Mouse (Mus musculus): ENCODE results near the gene Cuta.
"Not testable (repeated sequence)": the region's sequence is repeated elsewhere in the genome, so short reads cannot be mapped to it uniquely, and the experiment has no call there.

The Cuta gene

DNA sequence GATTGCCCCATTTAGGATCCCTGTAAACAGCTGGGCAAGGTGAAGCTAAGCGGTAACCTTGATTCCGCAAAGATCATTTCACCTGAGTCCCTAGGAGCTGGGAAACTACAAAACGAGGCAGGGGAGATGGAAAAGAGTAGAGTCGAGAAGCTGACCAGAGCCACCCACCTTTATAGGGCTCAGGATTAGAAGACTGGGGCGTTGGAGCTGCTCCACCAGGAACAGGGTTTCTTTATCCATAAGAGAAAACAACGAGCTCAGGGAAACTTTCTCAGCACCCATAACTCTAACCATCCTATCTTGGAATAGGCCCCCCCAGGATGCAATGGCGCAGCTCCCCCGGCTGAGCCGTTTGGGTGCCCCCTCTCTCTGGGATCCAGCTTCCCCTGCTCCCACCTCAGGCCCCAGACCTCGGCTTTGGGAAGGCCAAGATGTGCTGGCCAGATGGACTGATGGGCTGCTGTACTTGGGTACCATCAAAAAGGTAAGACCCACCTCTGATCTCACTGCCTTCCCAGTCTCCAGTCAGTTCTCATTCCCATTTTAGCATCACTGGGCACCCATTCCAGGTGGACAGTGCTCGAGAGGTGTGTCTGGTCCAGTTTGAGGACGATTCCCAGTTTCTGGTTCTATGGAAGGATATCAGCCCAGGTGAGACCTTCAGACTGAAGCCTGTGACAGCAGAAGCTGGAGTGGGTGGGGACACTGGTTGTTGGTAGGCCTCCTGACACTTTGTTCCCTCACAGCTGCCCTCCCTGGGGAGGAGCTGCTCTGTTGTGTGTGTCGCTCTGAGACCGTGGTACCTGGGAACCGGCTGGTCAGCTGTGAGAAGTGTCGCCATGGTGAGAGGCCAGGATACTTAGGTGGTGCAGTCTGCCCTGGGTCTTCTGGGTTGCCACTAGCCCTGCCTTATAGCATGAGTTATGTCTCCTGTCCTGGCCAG lies 5.2 kb downstream of the Cuta start:
- DNase-seq: no peak

DNA sequence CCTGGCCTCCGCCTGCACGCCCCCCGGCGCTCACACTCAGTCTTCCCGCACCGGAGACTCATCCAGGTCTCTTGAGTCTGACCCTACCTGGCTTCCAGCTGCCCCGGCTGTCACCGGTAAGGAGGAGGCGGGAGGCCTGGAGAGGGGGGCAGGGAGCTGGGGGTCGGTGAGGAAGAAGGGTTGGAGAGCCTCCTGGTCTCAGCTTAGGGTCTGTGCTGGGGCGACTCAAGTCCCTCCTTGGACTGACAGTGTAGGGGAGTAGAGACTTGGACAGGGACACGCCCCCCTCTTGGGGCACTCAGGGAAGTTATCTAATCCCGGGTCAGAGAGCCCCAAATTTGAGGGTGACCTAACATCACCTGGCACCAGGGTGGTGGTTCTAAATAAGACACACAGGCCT lies 6.0 kb downstream of the Cuta start:
- DNase-seq: no peak

DNA sequence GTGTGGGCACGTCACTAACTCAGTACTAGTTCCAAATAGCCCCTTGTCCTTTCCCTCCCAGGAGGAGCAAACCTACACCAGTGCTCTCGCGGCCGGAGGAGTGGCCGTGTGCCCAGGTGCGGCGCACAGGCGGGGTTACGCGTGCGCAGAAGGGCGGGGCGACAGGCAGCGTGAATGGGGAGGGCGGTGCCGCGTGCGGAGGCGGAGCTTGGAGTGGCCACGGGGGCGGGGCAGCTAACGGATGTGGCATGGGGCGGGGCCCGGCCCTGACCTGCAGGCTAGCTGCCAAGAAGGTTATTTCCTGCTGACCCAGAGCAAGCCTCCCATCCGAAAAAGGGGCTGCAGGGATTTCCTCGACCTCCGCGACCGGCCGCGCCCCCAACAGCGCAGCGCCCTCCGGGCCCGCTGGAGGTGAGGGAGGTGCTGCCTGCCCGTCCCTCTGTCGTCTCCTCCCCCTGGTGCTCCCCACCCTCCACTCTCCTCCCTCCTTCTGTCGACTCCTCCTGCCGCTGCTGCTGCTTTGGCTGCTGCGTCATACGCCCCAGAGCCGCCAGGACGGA lies 6.5 kb downstream of the Cuta start, which contains the start of gene Phf1:
TSS of gene Phf1 (plus strand) at position 214 of the 560 bp plus-strand sequence.
- peak; percentile 99 for DNase-seq

DNA sequence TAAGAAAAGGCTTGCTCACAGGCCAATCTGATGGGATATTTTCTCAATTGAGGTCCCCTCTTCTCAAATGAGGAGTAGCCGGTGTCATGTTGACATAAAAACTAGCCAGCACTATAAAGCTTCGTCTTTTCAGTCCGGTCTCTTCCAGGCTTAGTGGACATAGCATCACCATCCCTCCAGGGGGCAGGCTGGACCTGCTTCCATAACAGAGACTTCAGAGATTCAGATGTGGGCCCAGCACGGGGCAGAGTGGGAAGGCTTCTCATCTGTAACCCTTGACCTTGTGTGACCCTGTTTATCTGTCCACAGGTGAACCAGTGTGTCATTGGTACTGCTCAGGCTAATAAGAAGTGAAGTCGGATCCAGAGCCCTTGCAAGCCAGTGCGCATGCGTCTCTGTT lies 7.6 kb downstream of the Cuta start:
- peak; percentile 51 to 57 for DNase-seq

DNA sequence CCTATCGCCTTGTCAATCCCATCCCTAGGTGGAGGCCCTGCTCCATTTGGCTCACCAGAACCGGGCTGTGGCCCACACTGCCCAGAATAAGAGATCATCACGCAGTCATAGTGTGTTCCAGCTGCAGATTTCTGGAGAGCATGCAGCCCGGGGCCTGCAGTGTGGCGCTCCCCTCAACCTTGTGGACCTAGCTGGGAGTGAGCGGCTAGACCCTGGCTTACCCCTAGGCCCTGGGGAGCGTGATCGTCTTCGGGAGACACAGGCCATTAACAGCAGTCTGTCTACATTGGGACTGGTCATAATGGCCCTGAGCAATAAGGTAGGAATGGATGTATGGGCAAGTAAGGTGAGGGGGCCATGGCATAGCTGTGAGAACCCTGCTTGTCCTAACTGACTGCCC lies 14.0 kb downstream of the Cuta start:
- not testable (repeated sequence) for DNase-seq

DNA sequence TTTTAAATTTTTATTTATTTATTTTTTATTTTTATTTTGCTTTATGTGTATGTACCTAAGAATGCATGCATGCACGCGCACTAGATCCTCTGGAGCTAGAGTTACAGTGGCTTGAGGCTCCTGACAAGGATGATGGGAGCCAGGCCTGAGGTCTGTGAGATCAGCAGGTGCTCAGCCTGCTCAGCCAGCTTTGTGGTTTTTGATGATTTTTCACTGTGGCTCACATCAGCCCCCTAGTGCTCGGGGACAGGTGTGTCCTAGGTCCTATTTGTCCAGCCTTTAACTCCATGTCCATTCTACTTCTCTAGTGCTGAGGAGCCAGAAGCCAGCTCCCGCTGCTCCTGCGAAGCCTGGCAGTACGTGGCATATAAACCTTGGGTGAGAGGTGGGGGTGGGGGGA lies 17.0 kb downstream of the Cuta start:
- DNase-seq: not testable (repeated sequence)

DNA sequence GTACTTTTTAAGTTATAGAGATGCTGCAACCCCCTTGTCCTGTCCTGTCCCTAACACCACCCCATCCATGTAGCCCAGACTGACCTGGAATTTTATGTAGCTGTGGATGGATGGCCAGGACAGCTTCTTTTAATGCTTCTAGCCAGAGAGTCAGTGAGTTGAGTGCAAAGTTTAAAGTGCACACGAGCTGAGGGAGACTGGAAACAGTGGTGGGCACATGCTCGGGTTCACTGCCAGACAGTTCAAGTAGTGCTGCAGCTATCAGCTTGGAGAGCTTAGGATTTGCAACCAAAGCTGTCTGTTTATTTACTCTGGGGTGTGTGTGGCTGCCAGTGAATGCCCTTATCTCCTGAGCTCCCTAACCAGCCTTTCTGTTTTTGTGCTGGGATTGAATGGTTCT lies 19.9 kb downstream of the Cuta start:
- not testable (repeated sequence) for DNase-seq

DNA sequence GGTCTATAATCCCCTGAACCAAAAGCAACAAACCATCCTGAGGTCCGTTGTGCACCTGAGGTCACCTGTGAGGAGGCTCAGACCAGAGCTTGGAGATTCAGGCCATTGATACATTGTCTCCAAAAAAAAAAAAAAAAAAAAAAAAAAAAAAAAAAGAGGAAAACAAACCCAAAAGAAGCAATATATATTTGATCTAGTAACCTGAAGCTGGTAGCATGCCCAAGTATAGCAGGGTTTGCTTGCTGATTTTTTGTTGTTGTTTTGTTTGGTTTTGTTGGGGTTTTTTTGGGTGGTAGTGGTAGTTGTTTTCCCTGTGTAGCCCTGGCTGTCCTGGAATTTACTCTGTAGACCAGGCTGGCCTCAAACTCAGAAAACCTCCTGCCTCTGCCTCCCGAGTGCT lies 21.0 kb downstream of the Cuta start:
- DNase-seq: no peak

DNA sequence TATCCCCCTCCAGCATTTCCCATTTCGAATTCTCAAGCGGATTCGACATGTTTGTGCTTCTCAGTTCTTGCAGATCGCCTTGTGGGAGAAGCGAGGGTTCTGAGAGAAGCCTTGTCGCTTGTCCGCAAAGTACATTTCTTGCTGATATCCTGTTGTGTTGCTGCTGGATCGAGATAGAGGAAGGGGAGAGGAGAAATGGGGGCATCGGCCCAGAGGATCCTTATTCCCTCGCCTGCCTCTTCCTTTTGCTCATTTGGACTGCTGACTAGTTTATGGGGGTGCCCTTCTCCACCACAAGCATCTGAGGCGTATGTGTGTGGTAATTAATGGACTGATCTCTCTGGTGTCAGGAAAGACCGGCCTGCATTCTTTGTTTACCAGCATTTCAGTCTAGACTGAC lies 21.8 kb downstream of the Cuta start:
- not testable (repeated sequence) for DNase-seq

DNA sequence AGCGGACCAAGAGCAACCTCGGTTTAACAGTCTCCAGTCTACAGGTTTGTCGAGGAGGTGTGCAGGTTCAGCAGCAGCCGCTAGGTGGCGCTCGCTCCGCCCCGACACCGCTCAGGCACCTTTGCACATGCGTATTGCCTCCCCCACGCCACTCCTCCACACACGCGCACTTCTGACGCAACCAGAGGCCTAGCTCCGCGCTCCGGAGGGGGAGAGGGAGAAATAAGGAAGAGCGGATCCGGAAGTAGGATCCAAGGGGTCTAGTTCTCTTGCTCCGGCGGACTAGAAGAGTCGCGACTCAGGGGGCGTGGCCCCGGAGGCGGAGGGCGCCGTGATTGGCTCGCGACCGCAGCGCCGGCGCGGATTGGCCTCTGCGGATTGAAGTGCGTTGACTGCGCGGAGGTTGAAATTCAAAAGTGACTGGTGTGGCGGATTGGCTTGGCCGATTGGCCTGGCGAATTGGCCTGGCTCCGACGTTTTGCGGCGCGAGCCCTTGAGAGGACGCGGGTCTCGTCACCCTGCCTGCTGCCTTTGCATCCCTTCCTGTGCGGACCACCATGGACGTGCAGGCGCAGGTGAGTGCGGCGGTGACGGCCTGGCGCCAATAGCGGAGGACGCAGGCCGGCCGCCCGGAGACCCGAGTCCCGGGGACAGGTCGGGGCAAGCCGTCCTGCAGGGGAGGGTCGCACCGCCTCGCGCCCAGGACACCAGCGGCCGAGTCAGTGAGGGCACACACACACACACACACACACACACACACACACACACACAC lies 22.5 kb downstream of the Cuta start, which contains the start of gene Kifc5b:
TSS of gene Kifc5b (plus strand) at position 381 of the 772 bp plus-strand sequence.
- DNase-seq: peak; percentile 99

DNA sequence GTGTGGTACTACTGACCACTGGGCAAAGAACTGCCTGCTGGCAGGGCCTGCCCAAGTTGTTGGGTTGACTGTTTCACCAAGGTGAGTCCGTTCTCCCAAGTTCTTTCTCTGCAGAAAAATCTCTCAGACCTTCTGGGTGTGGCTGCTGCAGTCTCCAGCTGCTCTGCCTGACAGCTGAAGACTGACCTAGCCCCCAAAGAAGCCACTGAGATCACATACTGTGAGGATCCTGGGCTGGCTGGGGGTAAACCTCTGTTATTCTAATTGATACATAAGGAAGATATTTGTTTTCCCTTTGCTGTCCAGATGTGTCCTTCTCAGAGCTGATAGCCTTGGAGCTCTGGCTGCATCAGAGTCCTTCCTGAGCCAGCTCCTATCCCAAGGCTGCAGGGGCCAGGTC lies 24.1 kb downstream of the Cuta start:
- DNase-seq: no peak

DNA sequence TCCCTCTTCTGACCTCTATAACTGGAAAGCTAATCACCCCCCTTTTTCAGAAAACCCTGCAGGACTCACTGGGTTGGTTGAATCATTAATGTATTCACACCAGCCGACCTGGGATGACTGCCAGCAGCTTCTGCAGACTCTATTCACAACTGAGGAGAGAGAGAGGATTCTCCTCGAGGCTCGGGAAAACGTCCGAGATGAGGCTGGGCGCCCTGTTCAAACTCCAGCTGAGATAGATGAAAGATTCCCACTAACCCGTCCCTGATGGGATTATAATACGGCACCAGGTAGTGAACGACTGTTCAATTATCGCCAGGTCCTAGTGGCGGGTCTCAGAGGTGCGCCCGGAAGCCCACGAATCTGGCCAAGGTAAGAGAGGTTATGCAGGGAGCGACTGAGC lies 31.9 kb downstream of the Cuta start:
- DNase-seq: not testable (repeated sequence)

DNA sequence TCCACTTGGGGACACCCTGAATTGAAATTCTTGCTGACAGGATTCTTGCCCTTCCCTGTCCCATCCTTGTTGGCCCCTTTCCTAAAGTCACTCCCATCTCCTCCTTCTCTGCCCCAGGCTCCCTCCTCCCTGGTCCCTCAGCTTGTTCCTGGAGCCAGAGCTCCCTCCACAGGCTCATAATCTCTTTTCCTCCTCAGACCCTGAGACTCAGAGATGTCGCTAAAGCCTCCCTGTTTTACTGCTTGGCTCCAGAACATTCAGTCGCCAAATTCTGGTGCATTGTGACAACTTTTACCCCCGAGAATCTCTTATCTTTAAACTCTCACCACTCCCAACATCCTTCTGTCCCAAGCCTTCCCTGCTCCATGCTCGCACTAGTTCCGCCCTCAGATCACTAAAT lies 35.0 kb downstream of the Cuta start:
- no peak for DNase-seq

DNA sequence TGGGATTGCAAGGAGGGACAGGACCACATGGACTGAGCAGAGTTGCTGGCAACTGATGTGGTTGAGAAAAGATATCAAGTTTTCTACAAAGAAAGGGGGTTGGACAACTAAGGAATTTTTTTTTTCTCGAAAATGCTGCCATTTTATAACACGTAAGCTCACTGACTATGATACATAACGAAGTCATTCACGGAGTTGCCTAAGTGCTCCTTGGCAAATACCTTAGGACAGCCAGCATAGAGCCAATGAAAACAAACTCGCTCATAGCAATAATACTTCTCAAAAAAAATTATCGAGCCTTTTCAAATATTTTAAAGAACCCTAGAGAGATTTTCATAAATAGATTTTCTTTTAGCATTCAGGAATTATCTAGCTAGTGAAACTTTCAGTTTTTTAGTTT lies 38.5 kb downstream of the Cuta start:
- no peak for DNase-seq

DNA sequence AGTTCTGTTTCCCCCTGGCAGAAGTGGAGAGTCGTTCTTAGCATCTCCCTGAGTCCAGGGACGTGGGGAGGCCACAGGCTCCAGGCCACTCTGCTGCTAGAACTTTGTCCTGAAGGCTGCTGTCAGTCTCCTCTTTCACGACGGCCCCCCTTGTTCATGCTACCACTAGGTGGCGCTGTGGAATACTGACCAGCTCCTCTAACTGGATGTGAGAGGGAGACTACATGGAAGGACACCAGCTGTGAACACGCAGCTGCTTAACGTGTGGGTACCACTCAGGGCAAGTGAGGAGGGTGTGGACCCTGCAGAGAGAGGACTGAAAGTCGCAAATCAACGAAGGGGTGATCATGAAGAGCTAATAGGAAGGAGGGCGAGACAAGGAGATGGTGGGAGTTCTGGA lies 43.8 kb downstream of the Cuta start:
- DNase-seq: peak; percentile 80 to 82

DNA sequence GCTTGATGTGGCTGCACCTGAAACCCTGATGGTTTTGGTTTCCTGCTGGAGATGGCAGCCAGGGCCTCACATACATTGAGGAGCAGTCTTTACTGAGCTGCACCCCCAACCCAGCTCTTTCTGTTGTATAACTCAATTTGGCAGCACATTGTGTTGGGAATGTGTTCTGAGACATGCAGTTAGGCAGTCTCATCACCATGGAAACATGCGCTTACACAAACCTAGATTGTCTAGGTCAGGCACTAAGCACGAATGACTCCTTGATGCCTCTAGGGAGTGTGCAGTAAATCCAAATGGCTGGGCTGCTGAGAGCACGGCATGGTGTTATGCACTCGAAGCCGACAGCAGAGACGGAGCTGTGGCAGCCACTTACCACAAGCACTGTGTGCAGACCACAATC lies 45.0 kb downstream of the Cuta start:
- no peak for DNase-seq

DNA sequence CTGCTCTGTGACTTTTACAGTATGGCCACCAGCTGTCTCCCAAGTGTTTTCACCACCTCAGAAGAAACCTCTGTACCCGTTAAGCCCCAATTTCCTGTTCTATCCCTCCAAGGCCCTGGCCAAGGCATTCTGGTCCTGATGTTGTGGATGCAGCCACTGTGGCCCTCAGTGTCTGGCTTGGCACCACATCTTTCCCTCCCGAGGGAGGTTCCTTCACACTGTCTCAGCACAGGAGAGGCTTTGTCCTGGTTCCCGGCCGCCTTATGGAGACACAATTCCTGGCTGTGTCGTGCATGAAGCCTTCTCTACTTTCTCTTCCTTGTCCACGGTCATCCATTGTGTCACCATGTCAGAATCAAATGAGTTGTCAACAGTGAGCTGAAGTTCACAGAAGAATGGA lies 45.9 kb downstream of the Cuta start:
- DNase-seq: no peak

DNA sequence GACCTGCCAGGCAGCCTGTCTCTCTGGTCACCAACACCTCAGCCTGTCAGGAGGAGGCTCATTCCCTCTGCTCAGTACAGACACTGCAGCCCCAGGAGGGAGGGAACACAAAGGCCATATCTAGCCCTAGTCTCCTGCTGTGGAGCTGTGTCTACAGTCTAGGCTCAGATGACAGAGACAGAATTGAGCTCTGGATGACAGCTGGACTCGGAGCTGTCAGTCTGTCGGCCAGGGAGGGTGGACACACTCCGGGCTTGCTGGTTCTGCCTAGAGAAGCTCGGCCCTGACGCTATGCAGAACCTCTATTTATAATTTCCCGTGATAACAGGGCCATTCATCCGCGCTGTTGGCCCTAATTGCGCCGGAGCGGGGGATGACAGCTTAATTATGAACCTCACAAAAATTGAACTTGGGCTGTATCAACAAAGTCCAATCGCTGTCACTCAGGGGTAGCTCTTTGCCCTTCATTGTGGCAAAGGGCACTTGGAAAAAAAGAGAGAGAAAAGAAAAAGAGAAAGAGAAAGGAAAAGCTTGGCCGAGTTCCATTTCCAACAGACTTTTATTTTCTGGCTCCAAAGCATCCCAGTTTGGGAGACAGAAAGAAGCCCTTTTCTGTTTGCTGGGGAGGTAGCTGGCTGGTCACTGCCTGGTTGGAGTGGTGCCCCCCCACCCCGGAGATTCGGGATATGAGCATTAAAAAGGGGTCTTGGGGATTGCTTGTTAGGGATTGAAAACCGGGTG lies 46.6 kb downstream of the Cuta start:
- DNase-seq: no peak

DNA sequence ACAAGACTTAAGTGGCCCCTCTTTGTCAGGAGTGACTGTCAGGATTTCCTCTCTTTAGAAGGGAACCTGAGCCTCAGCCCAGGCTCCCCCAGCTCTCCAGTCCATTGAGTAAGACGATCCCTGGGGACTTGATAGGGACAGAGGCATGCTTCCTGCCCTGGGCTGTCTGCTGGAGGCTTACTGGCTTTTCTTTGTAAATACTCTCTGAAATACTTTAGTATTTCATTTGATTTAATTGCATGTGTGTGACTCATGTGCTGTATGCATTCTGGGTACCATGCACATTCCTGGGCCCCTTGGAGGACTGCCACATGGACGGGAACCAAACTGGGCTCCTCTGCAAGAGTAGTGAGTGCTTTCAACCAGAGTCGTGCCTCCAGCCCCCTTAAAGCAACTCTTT lies 51.4 kb downstream of the Cuta start:
- no peak for DNase-seq

DNA sequence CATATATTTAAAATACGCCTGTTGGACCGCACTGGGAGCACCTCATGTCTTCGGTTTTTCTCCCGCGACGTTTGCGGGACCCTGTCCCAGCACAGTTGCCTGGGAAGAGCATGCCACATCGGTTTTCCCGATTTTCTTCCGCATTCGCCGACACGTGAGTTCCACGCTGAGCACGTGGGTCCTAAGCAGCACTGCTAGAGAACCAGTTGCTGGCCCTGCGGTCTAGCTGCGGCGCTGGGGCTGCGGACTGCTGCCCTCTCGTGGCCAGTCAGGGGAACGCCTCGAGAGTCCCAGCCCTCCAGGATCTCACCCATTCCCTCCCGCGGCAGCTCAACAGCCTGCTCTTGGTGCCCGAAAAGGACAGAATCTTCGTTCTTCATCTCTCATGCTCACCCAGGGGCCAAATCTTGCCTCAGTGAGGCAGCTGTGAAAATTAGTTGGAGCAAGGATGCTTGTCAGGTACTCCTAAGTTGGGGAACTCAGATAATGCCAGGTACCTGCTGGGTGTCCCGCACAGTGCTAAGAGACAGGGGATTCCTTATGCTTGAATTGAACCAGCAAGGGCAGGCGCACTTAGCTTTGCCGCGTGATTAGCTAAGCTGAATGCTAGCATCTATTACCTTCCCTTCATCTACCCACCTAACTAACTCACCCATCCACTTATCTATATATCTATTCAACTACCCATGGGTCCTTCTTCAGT lies 53.2 kb downstream of the Cuta start:
- DNase-seq: peak; percentile 86 to 88

DNA sequence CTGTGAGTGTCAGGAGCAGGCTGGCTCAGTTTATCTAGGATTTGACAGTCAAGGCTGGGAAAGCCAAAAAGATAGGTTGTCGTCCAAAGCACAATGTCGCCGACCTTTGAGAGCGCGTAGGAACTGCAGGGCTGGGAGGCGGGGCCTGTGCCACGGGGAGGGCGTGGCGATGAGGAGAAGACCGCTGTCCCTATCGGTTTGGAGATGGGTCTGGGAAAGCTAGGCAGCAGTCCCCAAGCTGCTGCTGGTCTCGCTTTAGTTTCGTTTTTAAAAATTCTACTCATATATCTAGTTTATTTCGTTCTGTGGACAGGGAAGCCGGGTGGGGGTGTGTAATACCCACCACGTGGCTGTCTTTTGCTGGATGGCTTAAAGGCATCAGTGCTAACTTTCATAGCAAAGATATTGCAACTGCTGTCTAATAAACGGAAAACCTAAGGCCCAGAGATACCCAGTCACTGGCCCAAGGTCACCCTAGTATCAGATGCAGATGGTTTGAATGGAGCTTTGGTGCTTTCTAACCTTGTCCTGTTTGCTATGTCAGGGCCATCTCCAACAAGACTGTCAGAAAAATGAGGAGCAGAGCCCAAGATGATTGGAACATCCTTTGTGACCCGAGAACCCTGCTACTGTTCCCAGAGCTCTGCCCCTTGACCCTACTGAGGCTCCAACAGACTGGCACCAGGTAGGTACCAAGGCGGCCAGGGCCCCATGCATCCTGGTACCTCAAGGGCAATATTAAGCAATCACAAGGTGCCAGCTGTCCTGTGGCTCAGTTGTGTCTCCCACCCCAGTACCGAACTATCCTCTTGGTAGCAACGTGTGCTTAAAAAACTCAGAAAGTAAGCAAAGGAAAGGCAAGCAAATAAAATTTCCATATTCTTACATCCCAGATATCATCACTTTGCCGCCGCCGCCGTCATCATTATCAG lies 54.1 kb downstream of the Cuta start:
- peak; percentile 86 to 87 for DNase-seq

All from B cell, adult 2 months (primary cell).